Mouse (Mus musculus): ENCODE results near the gene Apc2. TPM values are rescaled to one million over a fixed set of nuclear protein-coding genes. Genes with fewer than 3 reads are reported as not detected.
"Not testable (repeated sequence)": the region's sequence is repeated elsewhere in the genome, so short reads cannot be mapped to it uniquely, and the experiment has no call there.

Apc2 gene
- polyA plus RNA-seq (2012; rRNA removed) (0.04 and 0.16 TPM in 2 replicates), polyA plus RNA-seq (2014; fragmentation: Nextera tagmentation; extraction: Ambion mirVana) (0.04 TPM in 1 of 2 replicates, not detected in the other)

- Histone ChIP-seq H3K4me1 (replicated peaks; ENCODE audit: control insufficient read depth in 2 of 2, insufficient read depth in 2 of 2, low read length in 1 of 2) (peaks cover 9 to 19% of the 10 kb centered on the region in 2 experiments), H3K27ac (no peak within 1 kb of the TSS), H3K36me3 (replicated peaks; ENCODE audit: control insufficient read depth, insufficient read depth, low read depth) (peaks cover 16% of the 10 kb centered on the region), H3K4me2 (ENCODE audit: low read depth) (peak within 1 kb of the TSS; percentile 43), H3K9me3 (ENCODE audit: control insufficient read depth, low read length) (no peaks in the 10 kb centered on the region), H3K4me3 (ENCODE audit: insufficient read depth in 1 of 2, low read depth in 2 of 2, low read length in 2 of 2) (peak within 1 kb of the TSS; percentile 20 to 26; a peak in 3 of 4 replicates), H3K27me3 (ENCODE audit: control insufficient read depth, insufficient read depth, low read length) (peaks cover 40% of the 10 kb centered on the region), H3K9ac (replicated peaks) (no peak within 1 kb of the TSS)
- WGBS (ENCODE audit: insufficient replicate concordance) = 5% methylated on average over 26 of the region's 26 CpGs
- TF ChIP-seq CTCF (IDR thresholded peaks at IDR 0.05; ENCODE audit: low read depth) = peak; percentile 86
- TF ChIP-seq EP300 (IDR thresholded peaks at IDR 0.05; ENCODE audit: low read depth) = no peak
- peak; percentile 51 to 64 (median 55) for DNase-seq (ENCODE audit: low read depth in 3 of 3, low spot score in 3 of 3)
- ATAC-seq (ENCODE audit: insufficient read depth) = peak; percentile 54
These were observed at the start of gene Apc2 for GRCm38 (mm10) chr10:80295618-80296425. TSS of gene Apc2 (plus strand) at chr10:80295977.

DNA sequence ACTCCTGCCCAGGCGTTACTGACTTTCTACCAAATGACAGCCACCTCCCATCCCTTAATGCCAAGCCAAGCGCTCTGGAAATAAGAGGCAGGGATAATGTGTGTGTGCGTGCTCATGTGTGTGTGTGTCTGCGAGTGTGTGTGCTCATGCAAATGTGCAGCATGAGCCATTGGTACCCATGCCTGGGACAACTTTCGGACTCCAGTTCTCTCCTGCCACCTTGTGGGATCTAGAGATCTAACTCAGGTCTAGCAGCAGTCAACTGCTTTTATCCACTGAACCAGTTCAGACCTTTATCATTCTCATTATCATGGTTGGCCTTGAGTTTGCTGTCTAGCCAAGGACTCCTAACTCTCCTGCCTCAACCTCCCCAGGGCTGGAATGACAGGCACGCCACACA is 47.9 kb upstream of the Apc2 start:
- TF ChIP-seq EP300 (IDR thresholded peaks at IDR 0.05; ENCODE audit: low read depth) (no peak), CTCF (IDR thresholded peaks at IDR 0.05; ENCODE audit: low read depth) (peak; percentile 44)
- Histone ChIP-seq H3K27me3 (ENCODE audit: control insufficient read depth, insufficient read depth, low read length) (no peaks in the 10 kb centered on the region), H3K4me1 (replicated peaks; ENCODE audit: control insufficient read depth in 2 of 2, insufficient read depth in 2 of 2, low read length in 1 of 2) (peaks cover 16 to 19% of the 10 kb centered on the region in 2 experiments), H3K4me3 (ENCODE audit: insufficient read depth in 1 of 2, low read depth in 2 of 2, low read length in 2 of 2) (peak overlapping the region in 1 of 2 experiments; percentile 96; a peak in 1 of 4 replicates), H3K36me3 (replicated peaks; ENCODE audit: control insufficient read depth, insufficient read depth, low read depth) (peaks cover 11% of the 10 kb centered on the region), H3K9me3 (ENCODE audit: control insufficient read depth, low read length) (no peaks in the 10 kb centered on the region), H3K9ac (replicated peaks) (no peak overlapping the region), H3K4me2 (ENCODE audit: low read depth) (peak overlapping the region; percentile 94), H3K27ac (no peak overlapping the region)
- no peak for DNase-seq (ENCODE audit: low read depth in 3 of 3, low spot score in 3 of 3)
- ATAC-seq (ENCODE audit: insufficient read depth) = no peak
- WGBS (ENCODE audit: insufficient replicate concordance) = 64% methylated on average over 6 of the region's 6 CpGs

DNA sequence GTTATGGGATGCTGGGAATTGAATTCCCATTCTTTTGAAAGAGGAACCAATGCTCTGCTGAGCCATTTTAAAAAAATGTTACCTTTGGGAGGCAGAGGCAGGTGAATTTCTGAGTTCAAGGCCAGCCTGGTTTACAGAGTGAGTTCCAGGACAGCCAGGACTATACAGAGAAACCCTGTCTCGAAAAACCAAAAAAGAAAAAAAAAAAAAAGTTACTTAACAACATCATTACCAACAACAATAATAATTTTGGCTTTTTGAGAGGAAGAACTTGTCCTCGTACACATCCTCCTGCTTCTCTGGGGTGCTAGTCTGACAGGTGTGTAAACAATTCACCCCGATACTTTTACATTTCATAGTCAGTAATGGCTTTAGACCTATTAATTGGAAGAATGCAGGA is 47.3 kb upstream of the Apc2 start:
- Histone ChIP-seq H3K9ac (replicated peaks) (peak overlapping the region; percentile 43), H3K4me2 (ENCODE audit: low read depth) (peak overlapping the region; percentile 94), H3K4me3 (ENCODE audit: insufficient read depth in 1 of 2, low read depth in 2 of 2, low read length in 2 of 2) (peak overlapping the region; percentile 90 to 96; a peak in 3 of 4 replicates), H3K27ac (peak overlapping the region; percentile 88), H3K4me1 (replicated peaks; ENCODE audit: control insufficient read depth in 2 of 2, insufficient read depth in 2 of 2, low read length in 1 of 2) (peaks cover 16 to 19% of the 10 kb centered on the region in 2 experiments)
- 31% methylated on average over 3 of the region's 3 CpGs for whole genome bisulfite sequencing (ENCODE audit: insufficient replicate concordance)
- not testable (repeated sequence) for H3K36me3 ChIP-seq (replicated peaks; ENCODE audit: control insufficient read depth, insufficient read depth, low read depth); DNase-seq (ENCODE audit: low read depth in 3 of 3, low spot score in 3 of 3); H3K27me3 ChIP-seq (ENCODE audit: control insufficient read depth, insufficient read depth, low read length); H3K9me3 ChIP-seq (ENCODE audit: control insufficient read depth, low read length); ATAC-seq (ENCODE audit: insufficient read depth)

- peaks cover 2% of the 10 kb centered on the region; the same call in 1 of the 2 replicates for H3K36me3 ChIP-seq (replicated peaks; ENCODE audit: control insufficient read depth, insufficient read depth, low read depth)
- H3K27me3 ChIP-seq (ENCODE audit: control insufficient read depth, insufficient read depth, low read length) = no peaks in the 10 kb centered on the region
- peaks cover 16 to 19% of the 10 kb centered on the region in 2 experiments for H3K4me1 ChIP-seq (replicated peaks; ENCODE audit: control insufficient read depth in 2 of 2, insufficient read depth in 2 of 2, low read length in 1 of 2)
- ATAC-seq (ENCODE audit: insufficient read depth) = peak; percentile 88
- peak within 1 kb of the TSS; percentile 98 for H3K9ac ChIP-seq (replicated peaks)
- TF ChIP-seq EP300 (IDR thresholded peaks at IDR 0.05; ENCODE audit: low read depth) (peak; percentile 51), CTCF (IDR thresholded peaks at IDR 0.05; ENCODE audit: low read depth) (no peak; the same call in 1 of the 2 replicates)
- H3K4me3 ChIP-seq (ENCODE audit: insufficient read depth in 1 of 2, low read depth in 2 of 2, low read length in 2 of 2) = peak within 1 kb of the TSS; percentile 90 to 96
- H3K27ac ChIP-seq = peak within 1 kb of the TSS; percentile 88
- H3K9me3 ChIP-seq (ENCODE audit: control insufficient read depth, low read length) = no peaks in the 10 kb centered on the region
- under 1% methylated on average over 53 of the region's 53 CpGs for WGBS (ENCODE audit: insufficient replicate concordance)
- peak; percentile 87 to 92 (median 89) for DNase-seq (ENCODE audit: low read depth in 3 of 3, low spot score in 3 of 3)
- peak within 1 kb of the TSS; percentile 94 for H3K4me2 ChIP-seq (ENCODE audit: low read depth)
These were observed 46.7 kb upstream of the Apc2 start, which contains the start of gene Ndufs7 for GRCm38 (mm10) chr10:80248971-80249640. TSS of gene Ndufs7 (plus strand) at chr10:80249121.

DNA sequence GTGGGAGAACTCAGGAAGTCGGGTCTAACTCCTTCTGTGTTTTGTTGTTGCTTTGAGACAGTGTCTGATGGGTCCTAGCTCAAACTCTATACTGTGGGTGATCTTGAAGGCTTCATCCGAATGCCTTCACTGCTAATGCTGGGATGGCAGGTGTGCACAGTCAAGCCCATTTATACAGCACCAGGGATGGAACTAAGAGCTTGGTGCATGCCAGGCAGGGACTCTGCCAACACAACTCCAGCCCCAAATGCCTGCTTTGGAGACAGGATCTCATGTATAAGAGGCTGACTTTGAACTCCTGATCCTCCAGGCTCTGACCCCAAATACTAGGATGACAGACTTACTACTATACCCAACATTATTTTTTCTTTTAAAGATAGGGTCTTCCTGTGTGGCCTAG is 45.7 kb upstream of the Apc2 start:
- 19% methylated on average over 2 of the region's 2 CpGs for whole genome bisulfite sequencing (ENCODE audit: insufficient replicate concordance)
- Histone ChIP-seq H3K4me1 (replicated peaks; ENCODE audit: control insufficient read depth in 2 of 2, insufficient read depth in 2 of 2, low read length in 1 of 2) (peaks cover 16 to 19% of the 10 kb centered on the region in 2 experiments), H3K27ac (peak overlapping the region; percentile 88)

More for the DNA sequence above, 45.7 kb upstream of the Apc2 start:
- Histone ChIP-seq H3K9ac (replicated peaks) (peak overlapping the region; percentile 98), H3K36me3 (replicated peaks; ENCODE audit: control insufficient read depth, insufficient read depth, low read depth) (peaks cover 7% of the 10 kb centered on the region), H3K27me3 (ENCODE audit: control insufficient read depth, insufficient read depth, low read length) (no peaks in the 10 kb centered on the region), H3K4me2 (ENCODE audit: low read depth) (peak overlapping the region; percentile 94), H3K4me3 (ENCODE audit: insufficient read depth in 1 of 2, low read depth in 2 of 2, low read length in 2 of 2) (peak overlapping the region; percentile 90 to 96), H3K9me3 (ENCODE audit: control insufficient read depth, low read length) (no peaks in the 10 kb centered on the region)
- no peak for TF ChIP-seq CTCF (IDR thresholded peaks at IDR 0.05; ENCODE audit: low read depth)
- TF ChIP-seq EP300 (IDR thresholded peaks at IDR 0.05; ENCODE audit: low read depth) = no peak
- ATAC-seq (ENCODE audit: insufficient read depth) = no peak
- DNase-seq (ENCODE audit: low read depth in 3 of 3, low spot score in 3 of 3) = no peak
